Mouse (Mus musculus) midbrain, embryonic 11.5 days (tissue): ENCODE measurements at regions not wholly inside any gene's neighbourhood (a gene's known extent, or its start where the extent isn't known, plus 50 kb on each side); places are given as distances from the start of the nearest gene placed in this dataset.
"Not testable (repeated sequence)": the region's sequence is repeated elsewhere in the genome, so short reads cannot be mapped to it uniquely, and the experiment has no call there.

Experiments
- ATAC-seq: fragments of 200-750 bp; cut with Nextera tagmentation; 2 replicates; pipeline ENCODE4 v1.8.0; 2017; ENCODE audit warnings: moderate TSS enrichment, moderate library complexity; ENCODE audit not compliant: low FRiP score
- DNase-seq: peaks from one replicate; pipeline ENCODE4 v3.0.0; 2015; ENCODE audit warnings: low spot score; ENCODE audit errors: missing footprints
- H3K27ac ChIP-seq: fragments of 300-500 bp; sonication (generic); 2 replicates; pipeline ENCODE4 v1.5.1; 2014; ENCODE audit warnings: low read depth, low read length
- H3K27me3 ChIP-seq: fragments of 300-500 bp; sonication (generic); 2 replicates; pipeline ENCODE4 v1.6.1; 2014; ENCODE audit warnings: mild to moderate bottlenecking, low read length, moderate library complexity, mixed read lengths; ENCODE audit not compliant: control insufficient read depth, insufficient read depth
- H3K36me3 ChIP-seq: fragments of 300-500 bp; sonication (generic); 2 replicates; pipeline ENCODE4 v1.6.1; 2014; ENCODE audit warnings: mild to moderate bottlenecking, low read length, moderate library complexity, mixed read lengths; ENCODE audit not compliant: control insufficient read depth, insufficient read depth
- H3K4me1 ChIP-seq: fragments of 300-500 bp; sonication (generic); 2 replicates; pipeline ENCODE4 v1.6.1; 2014; ENCODE audit warnings: low read length; ENCODE audit not compliant: control insufficient read depth, insufficient read depth
- H3K4me2 ChIP-seq: fragments of 300-500 bp; sonication (generic); 2 replicates; pipeline ENCODE4 v1.6.1; 2014; ENCODE audit warnings: mild to moderate bottlenecking, moderate library complexity
- H3K4me3 ChIP-seq: fragments of 300-500 bp; sonication (generic); 2 replicates; pipeline ENCODE4 v1.5.1; 2014; ENCODE audit warnings: low read depth, low read length
- H3K9ac ChIP-seq: fragments of 300-500 bp; sonication (generic); 2 replicates; pipeline ENCODE4 v1.6.1; 2014; ENCODE audit warnings: low read length
- H3K9me3 ChIP-seq: fragments of 300-500 bp; sonication (generic); 2 replicates; pipeline ENCODE4 v1.6.1; 2016; ENCODE audit warnings: low read length; ENCODE audit not compliant: control insufficient read depth
- WGBS: fragments of 180-500 bp; shearing (Covaris S2); extraction: QIAGEN DNeasy Blood & Tissue Kit; methylation state at CpG from one replicate; pipeline ENCODE4 v1.1.7; 2014; 5-methylcytosine and 5-hydroxymethylcytosine counted together

- Histone ChIP-seq H3K4me3 (no peak overlapping the region), H3K4me2 (no peak overlapping the region), H3K27me3 (no peaks in the 10 kb centered on the region), H3K9ac (no peak overlapping the region), H3K9me3 (no peaks in the 10 kb centered on the region), H3K27ac (no peak overlapping the region), H3K4me1 (no peaks in the 10 kb centered on the region), H3K36me3 (no peaks in the 10 kb centered on the region)
- 84% methylated on average over 3 of the region's 3 CpGs for WGBS
- DNase-seq (no peak), ATAC-seq (no peak)
Measured at GRCm38 (mm10) chr14:102790916-102791315, 191.5 kb downstream of the Kctd12 start.

- ATAC-seq = no peak
- H3K9ac ChIP-seq = no peak overlapping the region
- H3K27me3 ChIP-seq = no peaks in the 10 kb centered on the region
- H3K9me3 ChIP-seq = no peaks in the 10 kb centered on the region
- H3K36me3 ChIP-seq = no peaks in the 10 kb centered on the region
- no peaks in the 10 kb centered on the region for H3K4me1 ChIP-seq
- DNase-seq = no peak
- no peak overlapping the region for H3K4me2 ChIP-seq
- no peak overlapping the region for H3K27ac ChIP-seq
- no peak overlapping the region for H3K4me3 ChIP-seq
Measured at GRCm38 (mm10) chr14:102782227-102782626, 200.2 kb downstream of the Kctd12 start.

GRCm38 (mm10) chr14:102769716-102770115 is 212.7 kb downstream of the Kctd12 start:
- H3K4me3 ChIP-seq = no peak overlapping the region
- no peak for ATAC-seq
- no peaks in the 10 kb centered on the region for H3K27me3 ChIP-seq
- no peak overlapping the region for H3K4me2 ChIP-seq
- no peaks in the 10 kb centered on the region for H3K4me1 ChIP-seq
- H3K36me3 ChIP-seq = no peaks in the 10 kb centered on the region
- no peak overlapping the region for H3K27ac ChIP-seq
- WGBS = 72% methylated on average over 3 of the region's 3 CpGs
- H3K9ac ChIP-seq = no peak overlapping the region
- no peaks in the 10 kb centered on the region for H3K9me3 ChIP-seq
- no peak for DNase-seq

GRCm38 (mm10) chr14:102748687-102749086 is 233.8 kb downstream of the Kctd12 start:
- DNase-seq (no peak), ATAC-seq (no peak)
- Histone ChIP-seq H3K27me3 (no peaks in the 10 kb centered on the region), H3K27ac (no peak overlapping the region), H3K4me1 (no peaks in the 10 kb centered on the region), H3K4me2 (no peak overlapping the region), H3K36me3 (no peaks in the 10 kb centered on the region), H3K9ac (no peak overlapping the region), H3K4me3 (no peak overlapping the region), H3K9me3 (no peaks in the 10 kb centered on the region)
- WGBS = 83% methylated on average over 1 of the region's 1 CpGs

GRCm38 (mm10) chr14:102742331-102742730 is 240.1 kb downstream of the Kctd12 start:
- ATAC-seq = no peak
- no peak overlapping the region for H3K9ac ChIP-seq
- H3K36me3 ChIP-seq = no peaks in the 10 kb centered on the region
- H3K9me3 ChIP-seq = no peaks in the 10 kb centered on the region
- H3K4me1 ChIP-seq = no peaks in the 10 kb centered on the region
- 86% methylated on average over 8 of the region's 8 CpGs for WGBS
- H3K27me3 ChIP-seq = no peaks in the 10 kb centered on the region
- DNase-seq = no peak
- H3K4me2 ChIP-seq = no peak overlapping the region
- no peak overlapping the region for H3K27ac ChIP-seq
- H3K4me3 ChIP-seq = no peak overlapping the region

GRCm38 (mm10) chr14:102736656-102737055 is 245.8 kb downstream of the Kctd12 start:
- Histone ChIP-seq H3K9me3 (no peaks in the 10 kb centered on the region), H3K27me3 (no peaks in the 10 kb centered on the region), H3K27ac (no peak overlapping the region), H3K4me1 (no peaks in the 10 kb centered on the region), H3K9ac (no peak overlapping the region), H3K4me3 (no peak overlapping the region), H3K36me3 (no peaks in the 10 kb centered on the region), H3K4me2 (no peak overlapping the region)
- WGBS = 70% methylated on average over 2 of the region's 2 CpGs
- no peak for DNase-seq
- no peak for ATAC-seq

- not testable (repeated sequence) for H3K27ac ChIP-seq, H3K9ac ChIP-seq, H3K4me2 ChIP-seq, H3K36me3 ChIP-seq, H3K4me3 ChIP-seq, DNase-seq, H3K9me3 ChIP-seq, H3K27me3 ChIP-seq, ATAC-seq, H3K4me1 ChIP-seq
- 91% methylated on average over 4 of the region's 4 CpGs for WGBS
Measured at GRCm38 (mm10) chr14:102733718-102734117, 248.7 kb downstream of the Kctd12 start.

GRCm38 (mm10) chr14:102731746-102732145 is 250.7 kb downstream of the Kctd12 start:
- DNase-seq (no peak), ATAC-seq (no peak)
- 76% methylated on average over 5 of the region's 5 CpGs for WGBS
- no peak overlapping the region for H3K4me3 ChIP-seq
- H3K27ac ChIP-seq = no peak overlapping the region
- no peak overlapping the region for H3K4me2 ChIP-seq
- no peaks in the 10 kb centered on the region for H3K36me3 ChIP-seq
- no peaks in the 10 kb centered on the region for H3K4me1 ChIP-seq
- no peaks in the 10 kb centered on the region for H3K9me3 ChIP-seq
- H3K27me3 ChIP-seq = no peaks in the 10 kb centered on the region
- no peak overlapping the region for H3K9ac ChIP-seq

- no peaks in the 10 kb centered on the region for H3K4me1 ChIP-seq
- no peaks in the 10 kb centered on the region for H3K9me3 ChIP-seq
- DNase-seq (peak; percentile 57), ATAC-seq (no peak)
- H3K27me3 ChIP-seq = no peaks in the 10 kb centered on the region
- H3K4me2 ChIP-seq = no peak overlapping the region
- no peak overlapping the region for H3K4me3 ChIP-seq
- H3K27ac ChIP-seq = no peak overlapping the region
- WGBS = 73% methylated on average over 2 of the region's 2 CpGs
- no peak overlapping the region for H3K9ac ChIP-seq
- no peaks in the 10 kb centered on the region for H3K36me3 ChIP-seq
Measured at GRCm38 (mm10) chr14:102722633-102723032, 259.8 kb downstream of the Kctd12 start.

- Histone ChIP-seq H3K4me1 (no peaks in the 10 kb centered on the region), H3K9ac (no peak overlapping the region), H3K4me3 (no peak overlapping the region), H3K27ac (no peak overlapping the region), H3K36me3 (no peaks in the 10 kb centered on the region), H3K9me3 (no peaks in the 10 kb centered on the region), H3K4me2 (no peak overlapping the region), H3K27me3 (no peaks in the 10 kb centered on the region)
- WGBS = 73% methylated on average over 2 of the region's 2 CpGs
- ATAC-seq (no peak), DNase-seq (no peak)
Measured at GRCm38 (mm10) chr14:102718558-102718957, 263.9 kb downstream of the Kctd12 start.
